Mouse (Mus musculus) adrenal gland, postnatal 10 days (tissue): Measurements from ENCODE around the gene Ppp1r26. TPM values are rescaled to one million over a fixed set of nuclear protein-coding genes. Genes with fewer than 3 reads are reported as not detected.

Source experiments
- DNase-seq: peaks from one replicate; pipeline ENCODE4 v3.0.0; 2021; ENCODE audit warnings: mixed read lengths
- total RNA-seq, 2 experiments: library from RNA; stranded (reverse); gene quantifications; 2 replicates each; pipeline ENCODE4 v1.2.3; 2021

Ppp1r26 gene
- total RNA-seq, 2 experiments from 2014 or later, result 5.3 to 7.4 TPM

DNA sequence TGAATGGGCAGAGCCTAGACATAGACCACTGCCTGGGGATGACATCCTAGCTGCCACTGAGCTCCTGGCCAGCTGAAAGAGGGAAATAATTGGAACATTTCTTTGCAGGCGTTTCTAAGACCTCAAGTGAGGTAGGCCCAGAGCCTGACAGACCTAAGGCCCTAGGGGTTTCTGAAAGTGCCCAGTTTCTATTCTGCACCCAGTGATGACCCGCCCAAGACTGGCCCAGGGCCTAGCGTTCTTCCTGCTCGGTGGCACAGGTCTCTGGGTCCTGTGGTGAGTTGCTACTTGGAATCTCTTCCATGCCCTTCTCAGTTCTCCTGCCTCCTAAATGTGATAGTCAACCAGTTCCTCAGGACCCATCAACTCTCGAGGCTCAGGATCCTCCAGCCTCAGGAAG, 51.0 kb downstream of the Ppp1r26 start:
- no peak for DNase-seq

DNA sequence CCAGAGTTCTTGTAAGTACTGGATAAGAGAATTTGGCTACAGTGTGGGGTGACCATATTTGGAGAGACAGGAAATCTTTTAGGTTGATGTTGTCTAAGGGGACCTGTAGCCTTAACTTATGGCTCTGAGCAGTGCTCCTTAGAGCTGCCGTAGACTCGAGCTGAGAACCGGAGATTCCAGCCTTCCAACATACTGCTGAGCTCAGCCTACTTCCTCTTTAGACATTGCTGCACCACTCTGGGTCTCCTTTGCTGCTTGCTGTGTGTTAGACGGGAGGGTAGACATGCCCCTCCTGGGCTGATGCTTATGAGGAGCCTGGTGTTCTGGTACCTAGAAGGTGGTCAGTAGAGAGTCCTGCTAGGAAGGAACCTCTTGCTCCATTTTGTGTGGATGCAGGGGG, 51.8 kb downstream of the Ppp1r26 start:
- no peak for DNase-seq

GRCm38 (mm10) chr2:28502987-28503386, 56.4 kb downstream of the Ppp1r26 start:
- no peak for DNase-seq

DNA sequence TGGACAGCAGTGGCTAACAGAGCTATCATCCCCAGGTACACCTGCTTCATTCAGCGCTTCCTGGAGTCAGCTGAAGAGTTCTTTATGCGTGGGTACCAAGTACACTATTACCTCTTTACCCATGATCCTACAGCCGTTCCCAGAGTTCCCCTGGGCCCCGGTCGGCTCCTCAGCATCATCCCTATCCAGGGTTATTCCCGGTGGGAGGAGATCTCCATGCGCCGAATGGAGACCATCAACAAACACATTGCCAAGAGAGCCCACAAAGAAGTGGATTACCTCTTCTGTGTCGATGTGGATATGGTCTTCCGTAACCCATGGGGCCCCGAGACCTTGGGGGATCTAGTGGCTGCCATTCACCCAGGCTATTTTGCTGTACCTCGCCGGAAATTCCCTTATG, 58.1 kb downstream of the Ppp1r26 start:
- no peak for DNase-seq

Other genes with a start within 250 kb of the Ppp1r26 start
- under 1 TPM; 0.64 to 0.99 TPM for gene 1700007K13Rik, start 19.5 kb downstream of the Ppp1r26 start, total RNA-seq
- gene Mrps2, start 21.3 kb downstream of the Ppp1r26 start, total RNA-seq, result 10 to 100 TPM; 64.6 to 75.6 TPM
- 1 to 10 TPM; 4.3 to 5.4 TPM for gene Gbgt1, start 50.1 kb downstream of the Ppp1r26 start, total RNA-seq
- 1 to 10 TPM; 2.6 to 3.2 TPM for gene Gm10134, start 59.3 kb downstream of the Ppp1r26 start, total RNA-seq
- 10 to 100 TPM; 31.5 to 47.4 TPM for gene Ralgds, start 66.3 kb downstream of the Ppp1r26 start, total RNA-seq
- gene Cel, start 116.6 kb downstream of the Ppp1r26 start, total RNA-seq, result under 1 TPM in 1 of 2 experiments, not detected in 1; 0.15 TPM
- 10 to 100 TPM; 15.5 to 21.5 TPM for gene Gtf3c5, start 137.0 kb downstream of the Ppp1r26 start, total RNA-seq
- gene Gfi1b, start 175.2 kb downstream of the Ppp1r26 start, total RNA-seq, result 1 to 10 TPM in 1 of 2 experiments, under 1 TPM in 1; 0.66 to 4.4 TPM
- 10 to 100 TPM; 15.5 to 20.7 TPM for gene Tsc1, start 194.4 kb downstream of the Ppp1r26 start, total RNA-seq